Mouse (Mus musculus) stomach, embryonic 16.5 days (tissue): ENCODE results near the gene Esyt1. TPM values are rescaled to one million over a fixed set of nuclear protein-coding genes. Genes with fewer than 3 reads are reported as not detected.
A peak's percentile ranks its signal among the peaks of the same experiment; 100 is the strongest.

ENCODE experiments used
- ATAC-seq: fragments of 200-750 bp; cut with Nextera tagmentation; 2 replicates; pipeline ENCODE4 v1.8.0; 2017; ENCODE audit warnings: moderate number of reproducible peaks, moderate TSS enrichment; ENCODE audit not compliant: insufficient read depth, low FRiP score
- H3K27ac ChIP-seq: fragments of 300-500 bp; sonication (generic); 2 replicates; pipeline ENCODE4 v1.5.1; 2014; ENCODE audit warnings: low read length
- H3K27me3 ChIP-seq: fragments of 300-500 bp; sonication (generic); 2 replicates; pipeline ENCODE4 v1.6.1; 2014; ENCODE audit warnings: low read length, control low read depth, mixed read lengths; ENCODE audit not compliant: control insufficient read depth, insufficient read depth
- H3K36me3 ChIP-seq: fragments of 300-500 bp; sonication (generic); 2 replicates; pipeline ENCODE4 v1.6.1; 2014; ENCODE audit warnings: low read length; ENCODE audit not compliant: control insufficient read depth, insufficient read depth
- H3K4me1 ChIP-seq: fragments of 300-500 bp; sonication (generic); 2 replicates; pipeline ENCODE4 v1.6.1; 2014; ENCODE audit warnings: low read length, control low read depth, mixed read lengths; ENCODE audit not compliant: control insufficient read depth, insufficient read depth
- H3K4me2 ChIP-seq: fragments of 300-500 bp; sonication (generic); 2 replicates; pipeline ENCODE4 v1.6.1; 2014; ENCODE audit warnings: low read depth, low read length, mixed read lengths
- H3K4me3 ChIP-seq: fragments of 300-500 bp; sonication (generic); replicated peaks from 2 replicates; pipeline ENCODE4 v1.5.1; 2014; ENCODE audit warnings: mild to moderate bottlenecking, low read length
- H3K9ac ChIP-seq: fragments of 300-500 bp; sonication (generic); 2 replicates; pipeline ENCODE4 v1.6.1; 2014; ENCODE audit warnings: low read length
- H3K9me3 ChIP-seq: fragments of 300-500 bp; sonication (generic); replicated peaks from 2 replicates; pipeline ENCODE4 v1.6.1; 2016; ENCODE audit warnings: low read length, control low read depth; ENCODE audit not compliant: control insufficient read depth
- WGBS: fragments of 180-500 bp; shearing (Covaris S2); extraction: QIAGEN DNeasy Blood & Tissue Kit; methylation state at CpG from one replicate; pipeline ENCODE4 v1.1.7; 2014; 5-methylcytosine and 5-hydroxymethylcytosine counted together
- microRNA-seq: library from miRNA; unstranded; fragments of <30 nt; microRNA quantifications from one replicate; pipeline ENCODE4, GENCODE M21; 2016
- polyA plus RNA-seq: library from polyadenylated mRNA; unstranded; fragments of >200 nt; fragmentation: Nextera tagmentation; extraction: Ambion mirVana; gene quantifications from 2 replicates; pipeline ENCODE4 v1.2.1, GENCODE M21; 2015

The Esyt1 gene
- polyA plus RNA-seq, 1 experiment from 2014 or later = 32.9 TPM

- H3K36me3 ChIP-seq = peaks cover 25% of the 10 kb centered on the region
- peaks cover 23% of the 10 kb centered on the region for H3K4me1 ChIP-seq
- no peaks in the 10 kb centered on the region for H3K27me3 ChIP-seq
- H3K9ac ChIP-seq = peak overlapping the region; percentile 62
- no peak overlapping the region for H3K4me3 ChIP-seq
- H3K9me3 ChIP-seq = no peaks in the 10 kb centered on the region
- H3K4me2 ChIP-seq = no peak overlapping the region; the same call in 1 of the 2 replicates
- H3K27ac ChIP-seq = peak overlapping the region; percentile 99
- 44% methylated on average over 5 of the region's 5 CpGs for WGBS
- no peak for ATAC-seq
Observed at GRCm38 (mm10) chr10:128489380-128489779, 36.3 kb downstream of the Esyt1 start.

DNA sequence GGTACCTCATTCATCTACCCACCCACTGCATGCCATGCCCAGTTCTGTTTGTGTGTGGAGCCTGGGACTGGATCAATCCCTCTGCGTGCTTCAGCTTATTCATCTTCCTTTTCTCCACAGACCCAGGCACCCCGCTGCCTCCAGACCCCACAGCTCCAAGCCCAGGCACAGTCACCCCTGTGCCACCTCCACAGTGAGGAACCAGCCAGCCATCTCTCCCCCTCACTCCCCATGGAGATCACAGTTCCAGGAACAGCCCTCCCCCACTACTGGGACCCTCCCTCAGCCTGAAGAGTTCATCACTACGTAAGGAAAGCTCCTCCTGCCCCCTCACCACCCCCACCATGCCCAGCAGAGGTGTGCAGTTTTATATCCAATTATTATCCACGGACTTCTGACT lies 36.9 kb downstream of the Esyt1 start:
- no peak overlapping the region for H3K4me3 ChIP-seq
- peaks cover 28% of the 10 kb centered on the region for H3K36me3 ChIP-seq
- no peak overlapping the region for H3K9ac ChIP-seq
- peak overlapping the region; percentile 49; the same call in 1 of the 2 replicates for H3K27ac ChIP-seq
- peaks cover 23% of the 10 kb centered on the region for H3K4me1 ChIP-seq
- ATAC-seq = no peak
- H3K4me2 ChIP-seq = no peak overlapping the region
- no peaks in the 10 kb centered on the region for H3K9me3 ChIP-seq
- 68% methylated on average over 4 of the region's 4 CpGs for WGBS
- no peaks in the 10 kb centered on the region for H3K27me3 ChIP-seq

- H3K36me3 ChIP-seq = peaks cover 35% of the 10 kb centered on the region
- H3K4me1 ChIP-seq = peaks cover 23% of the 10 kb centered on the region
- H3K27ac ChIP-seq = peak overlapping the region; percentile 49; the same call in 1 of the 2 replicates
- no peak for ATAC-seq
- no peak overlapping the region for H3K4me2 ChIP-seq
- WGBS = 88% methylated on average over 22 of the region's 22 CpGs
- H3K9me3 ChIP-seq = no peaks in the 10 kb centered on the region
- H3K27me3 ChIP-seq = no peaks in the 10 kb centered on the region
- H3K9ac ChIP-seq = no peak overlapping the region
- no peak overlapping the region for H3K4me3 ChIP-seq
Observed at GRCm38 (mm10) chr10:128487861-128488712, 37.6 kb downstream of the Esyt1 start.

GRCm38 (mm10) chr10:128486370-128486769 lies 39.3 kb downstream of the Esyt1 start:
- no peaks in the 10 kb centered on the region for H3K9me3 ChIP-seq
- no peak overlapping the region for H3K27ac ChIP-seq
- 88% methylated on average over 7 of the region's 7 CpGs for WGBS
- no peak overlapping the region for H3K9ac ChIP-seq
- H3K27me3 ChIP-seq = no peaks in the 10 kb centered on the region
- H3K4me3 ChIP-seq = no peak overlapping the region
- H3K4me1 ChIP-seq = peaks cover 16% of the 10 kb centered on the region
- H3K4me2 ChIP-seq = no peak overlapping the region
- no peak for ATAC-seq
- peaks cover 52% of the 10 kb centered on the region for H3K36me3 ChIP-seq

DNA sequence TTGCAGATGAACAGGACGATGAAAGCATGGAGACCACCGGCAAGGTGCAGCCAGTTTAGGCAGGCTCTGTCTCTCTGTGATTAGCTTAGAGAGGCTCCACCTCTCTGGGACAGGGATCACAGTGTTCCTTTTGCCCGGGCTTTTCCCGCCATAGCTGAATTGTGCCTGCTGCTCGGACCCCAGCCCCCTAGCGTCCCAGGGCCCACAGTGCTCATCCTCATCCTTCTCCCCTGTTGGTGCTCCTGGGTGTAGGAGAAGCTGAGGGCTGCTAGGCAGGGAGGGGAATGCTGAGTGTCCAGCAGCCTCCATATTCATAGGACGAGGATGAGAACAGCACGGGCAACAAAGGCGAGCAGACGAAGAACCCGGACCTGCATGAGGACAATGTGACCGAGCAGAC lies 51.3 kb downstream of the Esyt1 start:
- Histone ChIP-seq H3K36me3 (peaks cover 35% of the 10 kb centered on the region), H3K27ac (no peak overlapping the region), H3K9ac (no peak overlapping the region), H3K4me1 (no peaks in the 10 kb centered on the region), H3K27me3 (no peaks in the 10 kb centered on the region), H3K4me2 (no peak overlapping the region), H3K4me3 (no peak overlapping the region), H3K9me3 (no peaks in the 10 kb centered on the region)
- WGBS = 85% methylated on average over 12 of the region's 12 CpGs
- ATAC-seq = no peak

- Histone ChIP-seq H3K4me1 (peaks cover 12% of the 10 kb centered on the region), H3K9ac (peak overlapping the region; percentile 99), H3K4me2 (peak overlapping the region; percentile 75), H3K4me3 (peak overlapping the region; percentile 91), H3K27ac (peak overlapping the region; percentile 96), H3K27me3 (no peaks in the 10 kb centered on the region), H3K9me3 (no peaks in the 10 kb centered on the region), H3K36me3 (peaks cover 8% of the 10 kb centered on the region)
- WGBS = 3% methylated on average over 5 of the region's 5 CpGs
- ATAC-seq = no peak
Observed at GRCm38 (mm10) chr10:128460270-128460630, 65.4 kb downstream of the Esyt1 start.

Small RNAs within 50 kb of the gene (microRNA-seq; reads per million reads assigned to microRNA genes)
- 0.50 reads per million for gene Gm47275
- gene Mir6916 = not detected

Other genes with a start within 250 kb of the Esyt1 start
- 0.55 and 0.57 TPM in 2 replicates for gene Il23a, start 227.1 kb downstream of the Esyt1 start, polyA plus RNA-seq
- gene Pan2, start 222.5 kb downstream of the Esyt1 start, polyA plus RNA-seq = 29.0 and 30.4 TPM in 2 replicates
- gene Cnpy2, start 203.4 kb downstream of the Esyt1 start, polyA plus RNA-seq = 310 and 315 TPM in 2 replicates
- gene Cs, start 188.1 kb downstream of the Esyt1 start, polyA plus RNA-seq = 221 and 230 TPM in 2 replicates
- 3.4 and 3.5 TPM in 2 replicates for gene Coq10a, start 156.9 kb downstream of the Esyt1 start, polyA plus RNA-seq
- gene Ankrd52, start 148.8 kb downstream of the Esyt1 start, polyA plus RNA-seq = 8.4 and 10.0 TPM in 2 replicates
- gene Slc39a5, start 124.6 kb downstream of the Esyt1 start, polyA plus RNA-seq = 28.7 and 32.9 TPM in 2 replicates
- gene Nabp2, start 114.4 kb downstream of the Esyt1 start, polyA plus RNA-seq = 72.0 and 75.5 TPM in 2 replicates
- gene Rnf41, start 114.2 kb downstream of the Esyt1 start, polyA plus RNA-seq = 37.0 and 38.5 TPM in 2 replicates
- 59.5 and 62.4 TPM in 2 replicates for gene Smarcc2, start 66.6 kb downstream of the Esyt1 start, polyA plus RNA-seq
- 2,126 and 2,216 TPM in 2 replicates for gene Myl6, start 31.7 kb downstream of the Esyt1 start, polyA plus RNA-seq
- gene Myl6b, start 27.2 kb downstream of the Esyt1 start, polyA plus RNA-seq = 2.7 and 3.9 TPM in 2 replicates
- 10.7 and 10.8 TPM in 2 replicates for gene Zc3h10, start 21.9 kb upstream of the Esyt1 start, polyA plus RNA-seq
- 3,732 and 3,890 TPM in 2 replicates for gene Rpl41, start 23.4 kb upstream of the Esyt1 start, polyA plus RNA-seq
- gene Pa2g4, start 40.1 kb upstream of the Esyt1 start, polyA plus RNA-seq = 198 and 206 TPM in 2 replicates
- gene Erbb3, start 63.8 kb upstream of the Esyt1 start, polyA plus RNA-seq = 32.0 and 38.0 TPM in 2 replicates
- 553 and 704 TPM in 2 replicates for gene Rps26, start 100.9 kb upstream of the Esyt1 start, polyA plus RNA-seq
- 2.1 and 2.5 TPM in 2 replicates for gene Ikzf4, start 120.1 kb upstream of the Esyt1 start, polyA plus RNA-seq
- 17.7 and 24.4 TPM in 2 replicates for gene Suox, start 148.2 kb upstream of the Esyt1 start, polyA plus RNA-seq
- 85.1 and 87.8 TPM in 2 replicates for gene Rab5b, start 170.4 kb upstream of the Esyt1 start, polyA plus RNA-seq
- gene Pmel, start 178.3 kb upstream of the Esyt1 start, polyA plus RNA-seq = 1.6 and 3.0 TPM in 2 replicates
- 76.7 and 81.2 TPM in 2 replicates for gene Cdk2, start 179.2 kb upstream of the Esyt1 start, polyA plus RNA-seq
- gene Dgka, start 219.0 kb upstream of the Esyt1 start, polyA plus RNA-seq = 28.2 and 36.1 TPM in 2 replicates
- gene Pym1, start 222.0 kb upstream of the Esyt1 start, polyA plus RNA-seq = 35.0 and 36.2 TPM in 2 replicates